Mouse (Mus musculus) erythroid progenitor cell, adult 5-6 weeks (primary cell): ENCODE measurements around the gene Myh7b. TPM values are rescaled to one million over a fixed set of nuclear protein-coding genes. Genes with fewer than 3 reads are reported as not detected.
A peak's percentile ranks its signal among the peaks of the same experiment; 100 is the strongest.

Experiments used
- ATAC-seq: replicated peaks from 2 replicates; pipeline ENCODE4 v1.8.0; 2016; ENCODE audit warnings: moderate number of reproducible peaks, mild to moderate bottlenecking, moderate TSS enrichment, inconsistent platforms; ENCODE audit not compliant: poor library complexity, low FRiP score, severe bottlenecking
- total RNA-seq, 2 experiments: library from RNA; stranded (forward) in 1 of 2; stranded (reverse) in 1 of 2; fragments of 150-400 nt in 1 of 2; fragments of 186-747, 209-891 nt in 1 of 2; gene quantifications; 2 replicates each; pipeline versions ENCODE4 v1.2.3 to v1.2.4; 2015 to 2017; ENCODE audit warnings: low replicate concordance in 2 of 2

The Myh7b gene
- total RNA-seq (2015; ENCODE audit: low replicate concordance) (not detected in 2 replicates), total RNA-seq (2017; ENCODE audit: low replicate concordance) (not detected in 2 replicates)

DNA sequence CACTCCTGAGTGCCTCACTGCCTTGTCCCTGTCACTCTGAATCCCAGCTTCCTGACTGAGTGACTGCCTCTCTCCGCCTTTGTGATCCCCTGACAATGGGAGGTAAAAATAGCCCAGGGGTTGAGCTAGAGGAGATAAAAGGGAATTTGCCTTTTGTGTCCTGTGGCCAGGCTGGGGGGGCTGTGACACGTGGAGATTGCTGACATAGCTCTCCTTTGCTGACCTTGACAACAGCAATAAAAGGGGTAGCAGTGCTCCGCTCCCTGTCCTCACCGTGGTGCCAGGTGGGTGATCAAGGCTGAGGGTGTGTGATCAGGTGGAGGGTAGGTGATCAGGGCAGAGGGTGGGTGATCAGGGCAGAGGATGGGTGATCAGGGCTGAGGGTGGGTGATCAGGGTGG lies at the start of gene Myh7b:
Myh7b (plus strand) TSS at position 235 of the 400 bp plus-strand sequence.
- ATAC-seq, result no peak

DNA sequence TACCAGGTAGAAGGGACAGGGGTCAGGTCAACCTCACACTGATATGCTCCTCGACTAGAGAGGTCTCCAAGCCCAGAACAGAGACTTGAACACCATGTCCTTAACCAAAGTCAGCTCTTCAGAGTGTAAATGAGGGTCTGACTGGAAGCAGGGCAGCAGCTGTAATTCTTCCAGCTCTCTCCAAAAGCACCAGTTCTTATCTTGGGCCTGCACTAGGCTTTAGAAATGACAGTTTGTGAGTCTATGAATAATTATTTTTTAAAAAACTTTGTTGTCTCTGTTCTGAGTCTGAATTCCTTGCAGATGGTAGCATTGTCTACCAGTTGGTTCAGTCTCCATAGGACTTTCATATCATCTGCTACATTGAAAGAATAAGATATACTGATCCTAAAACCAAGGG lies 48.8 kb upstream of the Myh7b start:
- no peak for ATAC-seq

DNA sequence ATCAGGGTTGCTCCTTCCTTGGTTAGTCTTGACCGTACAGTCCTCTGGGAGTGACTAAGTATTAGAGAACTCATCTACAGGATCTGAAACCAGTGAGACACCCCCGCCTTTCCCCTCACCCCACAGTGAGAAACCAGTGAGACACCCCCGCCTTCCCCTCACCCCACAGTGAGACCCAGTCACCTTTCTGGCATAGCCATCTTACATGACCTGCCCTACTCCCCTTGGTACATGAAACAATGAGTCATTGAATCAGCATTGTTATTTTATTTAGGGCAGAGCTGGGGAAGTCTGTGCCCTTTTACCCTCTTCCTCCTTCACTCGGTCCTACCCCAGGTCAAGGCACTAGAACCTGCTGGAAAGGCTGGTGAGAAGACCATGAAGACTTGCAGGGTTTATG lies 48.1 kb upstream of the Myh7b start:
- ATAC-seq, result no peak

DNA sequence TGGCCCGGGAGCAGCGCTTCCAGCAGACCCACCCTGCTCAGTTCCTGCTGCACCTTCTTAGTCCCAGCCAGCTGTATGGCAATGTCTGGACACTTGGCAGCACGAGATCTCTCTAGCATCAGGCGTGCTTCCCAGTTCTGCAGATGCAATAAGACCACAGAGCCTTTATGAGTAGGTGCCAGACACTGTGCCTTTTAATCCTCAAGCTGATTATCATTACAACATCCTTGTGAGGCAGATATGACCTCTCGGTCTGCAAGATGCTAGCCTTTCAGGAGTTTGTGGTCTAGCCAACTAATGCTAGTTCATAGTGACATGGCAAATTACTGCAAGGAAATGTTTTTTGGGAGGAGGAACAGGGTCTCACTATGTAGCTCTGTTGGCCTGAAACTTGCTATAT lies 43.3 kb upstream of the Myh7b start:
- ATAC-seq, result no peak

DNA sequence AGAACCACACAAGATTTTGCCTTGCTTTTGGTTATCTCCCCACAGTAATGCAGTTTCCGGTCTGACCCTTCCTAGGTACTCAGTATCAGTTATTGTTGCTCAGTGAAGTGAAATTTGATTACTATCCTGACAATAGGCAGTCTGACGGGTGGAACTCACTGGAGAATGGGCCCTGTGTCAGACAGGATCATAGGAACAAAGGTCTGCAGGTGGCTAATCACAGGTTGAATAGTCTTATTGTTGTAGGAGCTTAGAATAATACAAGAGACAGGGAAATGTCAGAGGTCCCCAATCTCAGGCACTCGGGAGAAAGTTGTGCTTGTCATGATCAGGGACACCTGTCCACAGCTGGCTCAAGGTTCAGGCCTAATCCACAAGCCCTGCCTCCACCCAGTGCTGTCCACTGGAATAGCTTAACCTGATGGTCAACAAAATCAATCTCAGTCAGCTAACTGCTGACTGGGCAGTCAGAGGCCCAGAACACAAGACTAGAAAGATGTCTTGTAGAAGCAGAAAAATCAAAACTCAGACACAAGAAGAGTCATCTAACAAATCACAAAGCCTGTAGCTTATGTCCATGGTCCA lies 41.7 kb upstream of the Myh7b start:
- ATAC-seq, result no peak

DNA sequence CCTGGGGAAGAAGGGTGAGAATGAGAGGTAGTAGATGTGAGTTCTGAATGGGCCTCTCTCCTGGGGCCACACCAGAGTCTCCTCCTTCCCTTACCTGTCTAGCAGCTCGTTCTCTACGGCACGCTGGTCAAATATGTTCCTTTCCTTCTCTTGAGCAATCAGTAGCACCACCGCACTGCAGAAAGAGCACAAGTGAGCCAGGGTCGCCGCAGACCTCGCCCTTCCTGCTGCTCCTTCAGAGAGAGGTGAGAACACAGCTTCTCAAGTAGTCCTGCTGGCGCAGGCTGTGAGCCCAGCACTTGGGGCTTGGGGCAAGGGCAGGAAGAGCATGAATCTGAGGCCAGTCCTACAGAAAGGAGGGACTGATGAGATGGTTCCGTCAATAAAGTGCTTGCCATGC lies 38.0 kb upstream of the Myh7b start:
- no peak for ATAC-seq

DNA sequence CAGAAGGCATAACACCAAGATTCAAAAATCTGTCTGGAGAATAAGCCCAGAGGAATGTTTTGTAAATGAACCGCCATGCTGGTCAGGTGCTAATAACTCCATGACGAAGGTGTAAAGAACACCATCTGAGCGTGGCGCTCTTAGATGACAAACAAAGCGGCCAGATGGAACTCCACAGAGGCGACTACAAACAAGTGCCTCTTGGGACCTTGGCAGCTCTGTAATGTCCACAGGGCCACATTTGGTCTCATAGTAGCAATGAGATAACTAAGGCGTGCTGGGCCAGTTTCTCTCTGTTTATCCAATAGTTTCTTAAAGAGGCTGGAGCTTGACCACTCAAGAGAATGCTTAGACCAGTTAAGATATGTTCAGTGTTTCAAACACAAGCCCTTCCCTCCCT lies 37.0 kb upstream of the Myh7b start:
- ATAC-seq, result no peak

DNA sequence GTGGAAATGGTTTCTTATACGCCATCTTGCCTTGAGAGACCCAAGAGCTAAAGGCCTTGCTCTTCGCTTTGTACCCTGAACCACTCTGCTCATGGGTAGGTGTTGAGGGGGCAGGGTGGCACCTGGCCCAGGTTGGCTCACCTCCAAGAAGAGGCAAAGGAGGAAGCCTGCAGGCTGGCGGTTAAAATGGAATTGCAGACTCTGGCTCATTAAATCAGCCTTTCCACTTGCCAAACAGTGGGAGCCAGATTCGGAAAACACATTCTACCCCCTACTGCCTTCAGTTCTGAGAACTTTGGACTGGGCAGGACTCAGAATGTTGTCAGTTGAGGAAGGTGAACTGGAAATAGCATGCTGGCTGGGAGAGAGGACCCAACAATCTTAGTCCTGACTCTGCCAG lies 36.3 kb upstream of the Myh7b start:
- ATAC-seq, result no peak

DNA sequence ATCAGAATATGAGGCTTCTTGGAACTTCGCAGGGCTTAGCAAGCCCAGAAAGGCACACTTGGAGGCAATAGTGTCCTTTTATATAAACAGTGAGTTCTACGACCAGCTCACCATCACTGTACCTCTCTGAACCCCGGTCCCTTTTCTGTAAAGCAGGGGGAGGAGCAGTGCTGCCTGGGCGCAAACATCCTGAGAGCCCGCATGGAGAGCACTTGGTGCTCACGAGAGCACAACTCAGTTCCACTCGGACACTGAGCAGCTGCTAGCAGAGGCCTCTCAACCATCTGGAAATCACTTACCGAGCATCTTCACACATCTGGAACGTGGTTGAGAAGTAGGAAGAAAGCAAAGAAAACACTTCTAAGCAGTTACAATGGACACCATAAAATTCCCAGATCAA lies 34.4 kb upstream of the Myh7b start:
- no peak for ATAC-seq

DNA sequence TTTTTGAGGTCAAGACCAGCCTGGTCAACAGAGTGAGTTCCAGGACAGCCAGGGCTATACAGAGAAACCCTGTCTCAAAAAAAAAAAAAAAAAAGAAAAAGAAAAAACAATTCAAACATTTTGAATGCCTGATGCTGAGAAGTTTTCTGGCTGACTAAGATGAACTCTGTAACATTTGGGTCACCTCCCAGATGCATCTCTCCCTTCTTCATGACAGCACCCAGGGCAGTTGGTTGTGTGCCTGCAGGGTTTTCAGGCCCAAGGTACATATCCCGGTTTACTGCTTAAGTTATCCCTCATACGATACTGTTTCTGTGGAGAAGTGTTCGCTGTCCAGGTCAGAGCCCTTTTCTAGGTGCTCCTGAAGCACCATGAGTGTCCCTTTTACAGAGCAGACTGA lies 30.7 kb upstream of the Myh7b start:
- ATAC-seq, result no peak

DNA sequence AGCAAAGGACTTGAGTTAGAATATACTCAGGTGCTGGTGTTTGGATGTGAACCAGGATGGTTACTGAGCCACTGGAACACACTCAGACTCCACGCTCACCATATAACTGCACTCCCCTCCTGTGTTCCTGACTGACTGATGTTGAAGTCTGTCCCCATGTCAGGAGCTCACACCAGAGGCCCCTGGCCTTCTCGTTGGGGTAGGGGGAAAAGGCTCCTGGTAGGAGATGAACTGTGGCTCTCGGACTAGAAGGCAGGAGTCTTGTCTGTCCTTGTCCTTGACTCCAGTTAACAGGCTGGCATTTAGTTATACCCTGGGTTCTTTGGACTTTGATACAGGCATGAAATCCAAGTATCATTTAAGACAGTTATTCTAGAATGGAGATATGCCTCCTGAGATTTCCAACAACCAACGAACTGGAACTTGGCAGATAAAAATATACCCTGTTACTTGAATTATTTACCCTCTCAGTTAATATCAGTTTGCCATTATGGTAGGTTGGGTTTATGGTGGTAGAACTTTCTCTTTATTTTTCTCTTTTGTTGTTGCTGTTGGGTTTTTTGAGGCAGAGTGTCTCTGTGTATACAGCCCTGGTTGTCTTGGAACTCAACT lies 28.5 kb upstream of the Myh7b start:
- ATAC-seq, result no peak

DNA sequence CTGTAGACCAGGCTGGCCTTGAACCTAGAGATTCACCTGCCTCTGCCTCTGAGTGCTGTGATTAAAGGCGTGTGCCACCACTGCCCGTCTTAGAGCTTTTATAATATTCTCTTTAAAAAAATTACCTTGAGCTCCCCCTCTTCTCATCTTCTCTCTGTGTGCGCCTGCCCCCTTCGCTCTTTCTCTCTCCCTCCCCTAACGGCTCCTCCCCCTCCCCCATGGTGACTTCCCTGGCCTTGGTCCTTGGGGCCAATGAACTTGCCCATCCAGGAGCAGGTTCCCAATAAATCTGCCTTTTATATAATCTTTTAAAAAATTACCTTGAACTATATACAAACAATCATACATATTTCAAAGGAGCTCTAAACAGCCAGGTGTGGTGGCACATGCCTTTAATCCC lies 28.0 kb upstream of the Myh7b start:
- ATAC-seq, result no peak

DNA sequence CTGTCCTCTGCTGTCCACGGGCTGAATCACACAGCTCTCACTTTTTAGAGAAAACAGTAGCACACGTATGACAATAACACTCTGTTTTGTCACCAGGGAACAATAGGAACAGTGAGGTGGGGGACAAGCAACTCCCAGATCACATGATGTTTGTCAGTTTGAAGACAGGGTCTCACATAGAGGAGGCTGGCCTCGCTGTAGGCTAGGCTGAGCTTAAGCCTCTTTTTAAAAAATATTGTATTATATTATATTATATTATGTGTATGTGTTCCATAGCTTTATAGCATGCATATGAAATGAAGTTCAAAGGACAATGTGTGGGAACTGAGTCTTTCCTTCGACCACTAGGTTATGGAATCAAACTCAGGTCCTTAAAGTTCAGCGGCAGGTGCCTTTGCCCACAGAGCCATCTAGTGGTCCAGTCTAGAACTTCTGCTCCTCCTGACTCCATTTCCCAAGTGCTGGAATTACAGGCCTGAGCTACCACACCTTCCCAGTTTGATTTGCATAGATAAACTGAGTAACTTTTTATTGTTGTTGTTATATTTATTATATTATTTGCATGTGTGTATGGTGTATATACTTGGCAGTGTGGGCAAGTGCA lies 27.0 kb upstream of the Myh7b start:
- peak; percentile 69 for ATAC-seq

DNA sequence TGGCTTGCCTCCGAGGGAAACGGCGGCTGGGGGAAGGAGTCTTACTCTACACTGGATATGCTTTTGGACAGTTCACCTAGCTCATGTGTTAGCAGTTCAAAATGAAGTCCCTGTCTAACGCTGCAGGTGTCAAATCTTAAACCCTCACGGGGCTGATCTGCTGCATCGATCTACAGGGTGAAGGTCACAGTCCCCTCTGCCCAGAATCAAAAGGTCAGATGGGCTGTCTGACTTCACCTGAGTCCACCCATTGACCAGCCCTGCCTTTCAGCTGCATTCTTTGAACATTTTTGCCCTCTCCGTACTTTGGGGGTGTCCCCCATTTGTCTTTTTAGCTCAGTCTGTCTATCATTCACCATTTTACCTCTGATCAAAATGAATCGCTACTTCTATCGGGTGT lies 25.9 kb upstream of the Myh7b start:
- no peak for ATAC-seq

DNA sequence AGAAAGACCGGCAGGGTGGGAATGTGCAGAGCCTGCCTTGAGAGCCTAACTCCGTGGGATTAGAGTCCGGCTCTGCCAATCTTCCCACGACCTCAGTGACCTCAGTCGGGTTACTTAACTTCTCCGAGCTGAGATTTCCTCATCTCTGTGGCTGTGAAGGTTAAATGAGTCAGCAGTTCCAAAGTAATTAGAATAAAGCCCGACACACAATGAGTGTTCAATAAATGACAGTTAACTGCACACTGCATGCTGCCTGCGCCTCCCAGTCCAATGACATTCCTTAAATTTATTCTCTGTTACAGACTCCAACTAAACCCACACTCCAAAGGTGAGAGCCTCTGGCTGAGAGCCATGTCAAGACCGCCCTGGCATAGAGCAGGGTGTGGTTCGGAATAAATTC lies 25.5 kb upstream of the Myh7b start:
- ATAC-seq, result no peak

DNA sequence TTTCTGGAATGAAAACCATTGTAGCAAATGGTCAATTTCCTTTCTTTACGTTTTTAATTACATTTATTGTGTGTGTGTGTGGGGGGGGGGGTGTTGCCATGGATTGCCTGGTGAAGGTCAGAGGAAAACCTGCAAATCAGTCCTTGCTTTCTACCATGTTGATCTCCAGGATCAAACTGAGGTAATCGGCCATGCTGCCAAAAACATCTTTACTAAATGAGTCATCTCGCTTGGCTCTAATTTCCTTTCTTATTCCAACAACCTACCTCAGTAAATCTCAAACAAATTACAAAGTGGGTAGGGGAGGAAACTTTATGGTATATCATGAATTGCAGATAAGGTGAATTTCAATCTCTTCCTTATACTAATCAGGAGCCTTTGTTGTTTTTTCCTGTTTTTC lies 22.9 kb upstream of the Myh7b start:
- no peak for ATAC-seq

DNA sequence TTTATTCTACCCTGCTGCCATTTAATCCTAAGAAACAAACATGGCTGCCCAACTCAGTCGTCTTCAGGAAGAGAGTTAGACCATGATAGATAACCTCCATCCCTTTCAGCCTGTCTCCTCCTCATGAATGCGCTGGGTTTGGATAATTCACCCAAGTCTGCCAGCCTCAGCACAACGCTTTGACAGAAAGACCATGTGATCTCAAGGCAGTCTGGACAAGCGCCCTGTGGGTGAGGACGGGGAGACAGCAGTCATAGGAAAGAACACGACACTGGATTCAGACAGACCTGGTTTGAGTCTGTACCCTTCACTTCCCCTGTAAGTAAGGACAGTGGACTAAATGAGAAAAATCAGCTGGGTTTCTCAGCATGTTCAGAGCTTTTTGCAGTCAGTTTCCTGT lies 21.5 kb upstream of the Myh7b start:
- no peak for ATAC-seq

DNA sequence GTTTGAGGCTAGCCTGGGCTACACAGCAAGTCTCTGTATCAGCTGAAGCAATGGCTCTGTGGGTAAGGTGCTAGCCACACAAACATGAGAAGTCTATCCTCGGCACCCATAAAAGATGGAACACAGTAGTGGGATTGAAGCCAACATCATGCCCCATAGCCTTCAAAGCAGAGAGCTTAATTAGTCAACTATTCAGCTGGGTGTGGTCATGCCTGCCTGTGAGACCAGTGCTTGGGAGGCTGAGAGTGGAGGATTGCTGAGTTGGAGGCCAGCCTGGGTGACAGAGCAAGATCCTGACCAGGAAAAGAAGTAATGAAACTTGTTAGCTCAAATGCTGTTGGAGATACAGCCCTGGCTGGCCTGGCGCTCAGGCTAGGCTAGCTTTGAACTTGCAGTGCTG lies 20.1 kb upstream of the Myh7b start:
- ATAC-seq, result no peak

DNA sequence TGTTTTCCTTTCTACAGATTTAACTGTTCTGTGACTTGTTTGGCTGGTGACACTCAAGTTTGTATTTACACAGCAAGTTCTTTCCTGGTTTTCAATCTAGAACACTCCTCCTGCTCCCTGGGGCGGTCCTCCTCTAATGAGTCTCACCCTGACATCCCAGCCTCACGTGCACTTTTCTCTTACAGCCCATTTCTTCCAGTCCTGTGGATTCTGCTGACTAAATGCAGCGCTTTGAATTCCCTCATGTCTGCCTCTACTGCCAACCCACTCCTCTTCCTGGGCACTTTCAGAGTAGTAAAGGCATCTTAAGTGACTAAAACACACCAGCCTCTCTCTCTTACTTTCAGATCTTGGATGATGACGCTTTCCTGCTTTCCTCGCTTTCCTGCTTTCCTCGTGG lies 19.3 kb upstream of the Myh7b start:
- ATAC-seq, result no peak

DNA sequence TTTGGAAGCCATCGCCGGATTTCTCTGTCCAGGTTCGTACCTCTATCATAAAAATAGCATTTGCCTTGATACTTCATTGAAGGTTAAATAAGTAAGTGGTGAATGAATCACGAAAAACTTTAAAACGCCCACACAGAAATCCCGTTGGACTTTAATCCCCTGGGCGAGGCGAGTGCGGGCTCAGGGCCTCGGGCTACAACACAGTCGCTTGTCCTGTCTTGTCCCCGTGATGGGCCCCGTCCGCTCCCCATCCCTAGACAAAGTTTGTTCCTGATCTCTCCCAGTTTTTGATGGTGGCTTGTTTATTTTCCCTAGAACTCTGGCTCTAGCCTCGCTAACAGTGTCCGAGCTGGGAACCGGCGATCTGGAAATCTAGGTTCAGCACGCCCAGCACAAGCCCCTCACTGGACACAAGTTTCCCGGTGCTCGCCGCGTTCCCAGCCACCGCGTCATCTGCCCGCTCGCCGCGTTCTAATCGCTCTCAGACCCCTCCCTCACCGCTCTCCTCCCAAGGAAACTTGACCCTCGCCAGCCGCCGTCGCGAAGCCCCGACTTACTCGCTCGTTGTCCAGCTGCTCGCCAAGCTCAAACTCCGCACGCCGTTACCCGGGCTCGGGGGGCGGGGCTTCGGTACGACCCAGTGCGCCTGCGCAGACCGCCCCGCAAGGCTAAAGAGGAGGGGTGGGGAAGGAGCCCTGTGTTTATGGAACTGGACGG lies 18.7 kb upstream of the Myh7b start, which contains the start of gene Gss:
Gss (minus strand) TSS at position 674 of the 717 bp plus-strand sequence.
- peak; percentile 91 for ATAC-seq

DNA sequence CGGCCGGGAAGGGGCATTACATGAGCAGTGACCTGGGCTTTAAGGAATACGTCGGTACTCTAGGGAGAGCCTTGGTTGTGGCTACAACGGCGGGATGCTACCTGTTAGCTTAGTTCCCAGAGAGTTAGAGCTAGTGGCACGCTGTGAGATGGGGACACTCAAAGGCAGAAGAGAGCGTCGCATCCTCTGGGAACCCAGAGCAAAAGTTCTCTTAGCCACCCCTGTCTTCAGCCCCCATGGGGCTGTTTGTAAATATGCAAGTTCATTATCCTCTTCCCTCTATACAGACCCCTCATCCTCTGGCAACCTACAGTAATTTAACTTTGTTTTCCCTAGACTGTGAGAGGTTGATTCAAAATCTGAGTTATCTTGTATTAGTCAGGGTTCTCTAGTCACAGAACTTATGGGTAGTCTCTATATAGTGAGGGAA lies 18.1 kb upstream of the Myh7b start:
- peak; percentile 70; the same call in 1 of the 2 replicates for ATAC-seq
